Mouse (Mus musculus): ENCODE data around the gene Map3k19. TPM values are rescaled to one million over a fixed set of nuclear protein-coding genes. Genes with fewer than 3 reads are reported as not detected.

The Map3k19 gene
- total and polyA plus RNA-seq, 3 experiments, result 0.04 TPM; not detected in 2

- TF ChIP-seq CHD1 (IDR thresholded peaks at IDR 0.05; ENCODE audit: low read depth, low read length), result no peak
- TF ChIP-seq MEF2A (IDR thresholded peaks at IDR 0.05; ENCODE audit: borderline replicate concordance, low read depth, low read length), result no peak
- TF ChIP-seq JUND (conservative IDR thresholded peaks at IDR 0.05; ENCODE audit: low read depth, low read length), result no peak
- no peak for TF ChIP-seq PAX5 (IDR thresholded peaks at IDR 0.05; ENCODE audit: low read length)
- no peak for TF ChIP-seq MYC (IDR thresholded peaks at IDR 0.05; ENCODE audit: low read depth, low read length)
Observed at GRCm38 (mm10) chr1:127765468-127765867, 89.4 kb downstream of the Map3k19 start (continued).

Other genes starting within 250 kb of the Map3k19 start
- 4.2 and 4.5 TPM in 2 replicates for gene Tmem163, start 175.5 kb downstream of the Map3k19 start, total RNA-seq (2012; rRNA removed)
- 5.3 and 8.1 TPM in 2 replicates for gene Tmem163, start 175.5 kb downstream of the Map3k19 start, total RNA-seq (2014; rRNA removed)
- 10.0 and 11.2 TPM in 2 replicates for gene Tmem163, start 175.5 kb downstream of the Map3k19 start, polyA plus RNA-seq (2012; ENCODE audit: insufficient read length, low read depth)
- not detected in 2 replicates for gene Acmsd, start 125.6 kb downstream of the Map3k19 start, total RNA-seq (2012; rRNA removed)
- gene Acmsd, start 125.6 kb downstream of the Map3k19 start, total RNA-seq (2014; rRNA removed), result not detected in 2 replicates
- gene Acmsd, start 125.6 kb downstream of the Map3k19 start, polyA plus RNA-seq (2012; ENCODE audit: insufficient read length, low read depth), result not detected in 2 replicates
- 18.1 and 18.6 TPM in 2 replicates for gene Ccnt2, start 80.9 kb downstream of the Map3k19 start, total RNA-seq (2012; rRNA removed)
- 30.8 and 36.5 TPM in 2 replicates for gene Ccnt2, start 80.9 kb downstream of the Map3k19 start, total RNA-seq (2014; rRNA removed)
- gene Ccnt2, start 80.9 kb downstream of the Map3k19 start, polyA plus RNA-seq (2012; ENCODE audit: insufficient read length, low read depth), result 25.9 and 27.4 TPM in 2 replicates
- gene Rab3gap1, start 13.7 kb upstream of the Map3k19 start, total RNA-seq (2012; rRNA removed), result 35.1 and 37.5 TPM in 2 replicates
- 21.8 and 22.6 TPM in 2 replicates for gene Rab3gap1, start 13.7 kb upstream of the Map3k19 start, total RNA-seq (2014; rRNA removed)
- gene Rab3gap1, start 13.7 kb upstream of the Map3k19 start, polyA plus RNA-seq (2012; ENCODE audit: insufficient read length, low read depth), result 21.7 and 21.9 TPM in 2 replicates
- 9.4 and 12.4 TPM in 2 replicates for gene Zranb3, start 248.0 kb upstream of the Map3k19 start, total RNA-seq (2012; rRNA removed)
- 13.6 and 14.5 TPM in 2 replicates for gene Zranb3, start 248.0 kb upstream of the Map3k19 start, total RNA-seq (2014; rRNA removed)
- 9.9 and 10.4 TPM in 2 replicates for gene Zranb3, start 248.0 kb upstream of the Map3k19 start, polyA plus RNA-seq (2012; ENCODE audit: insufficient read length, low read depth)
- gene R3hdm1, start 248.3 kb upstream of the Map3k19 start, total RNA-seq (2012; rRNA removed), result 17.8 and 18.8 TPM in 2 replicates
- gene R3hdm1, start 248.3 kb upstream of the Map3k19 start, total RNA-seq (2014; rRNA removed), result 27.8 and 33.9 TPM in 2 replicates
- 56.7 and 75.7 TPM in 2 replicates for gene R3hdm1, start 248.3 kb upstream of the Map3k19 start, polyA plus RNA-seq (2012; ENCODE audit: insufficient read length, low read depth)